Mouse (Mus musculus): ENCODE data around the gene Prcp. TPM values are rescaled to one million over a fixed set of nuclear protein-coding genes. Genes with fewer than 3 reads are reported as not detected.
"Not testable (repeated sequence)": the region's sequence is repeated elsewhere in the genome, so short reads cannot be mapped to it uniquely, and the experiment has no call there.

The Prcp gene
- polyA plus RNA-seq, 1 experiment from 2014 or later, result 21.5 TPM

DNA sequence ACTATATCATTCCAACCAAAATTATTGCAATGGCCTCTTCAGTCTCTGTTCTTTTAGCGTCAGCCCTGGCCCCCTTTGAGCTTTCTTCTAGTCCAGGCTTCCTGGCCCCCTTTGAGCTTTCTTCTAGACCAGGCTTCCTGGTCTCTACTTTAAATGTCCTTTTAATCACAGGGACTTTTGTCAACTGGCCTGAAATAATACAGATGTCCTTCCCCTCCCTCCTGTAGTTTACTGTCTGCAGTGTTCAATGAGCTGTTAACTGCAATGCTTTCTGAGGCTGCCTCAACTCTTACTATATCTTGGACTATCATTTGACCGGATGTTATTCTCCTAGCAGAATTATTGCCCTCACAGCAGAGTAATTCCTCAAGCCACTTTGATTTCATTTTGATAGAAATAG lies 77.9 kb downstream of the Prcp start:
- H3K4me2 ChIP-seq, result no peak overlapping the region
- H3K4me3 ChIP-seq, result no peak overlapping the region
- 82% methylated on average over 2 of the region's 2 CpGs for WGBS
- no peak for ATAC-seq (ENCODE audit: low FRiP score, low read depth)
- H3K27me3 ChIP-seq, result no peaks in the 10 kb centered on the region
- H3K4me1 ChIP-seq (replicated peaks), result no peaks in the 10 kb centered on the region
- H3K9ac ChIP-seq, result no peak overlapping the region
- H3K36me3 ChIP-seq, result no peaks in the 10 kb centered on the region
- no peaks in the 10 kb centered on the region for H3K9me3 ChIP-seq
- no peak overlapping the region for H3K27ac ChIP-seq (replicated peaks)

DNA sequence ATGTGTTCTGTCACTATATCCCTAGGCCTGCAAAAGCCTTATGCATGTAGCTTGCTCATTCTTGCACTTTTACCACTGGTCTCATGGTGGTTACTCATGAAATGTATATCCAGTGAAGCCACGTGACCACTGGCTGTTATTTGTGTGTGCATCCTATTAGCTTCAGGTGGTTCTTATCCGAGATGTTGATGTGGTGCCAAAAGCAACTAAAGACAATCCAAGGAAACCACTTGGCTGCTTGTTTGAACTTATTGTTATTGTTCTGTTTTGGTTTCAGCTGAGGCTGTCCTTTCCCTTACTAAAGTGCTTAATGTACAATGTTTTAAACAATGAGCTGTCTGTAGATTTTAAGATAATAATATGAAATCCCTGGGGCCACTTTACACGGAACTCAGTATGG lies 85.5 kb downstream of the Prcp start:
- Histone ChIP-seq H3K9ac (no peak overlapping the region), H3K36me3 (no peaks in the 10 kb centered on the region), H3K27ac (replicated peaks) (no peak overlapping the region), H3K4me3 (no peak overlapping the region), H3K27me3 (no peaks in the 10 kb centered on the region), H3K4me2 (no peak overlapping the region), H3K9me3 (no peaks in the 10 kb centered on the region), H3K4me1 (replicated peaks) (no peaks in the 10 kb centered on the region)
- no peak for ATAC-seq (ENCODE audit: low FRiP score, low read depth)
- WGBS, result 85% methylated on average over 3 of the region's 3 CpGs

DNA sequence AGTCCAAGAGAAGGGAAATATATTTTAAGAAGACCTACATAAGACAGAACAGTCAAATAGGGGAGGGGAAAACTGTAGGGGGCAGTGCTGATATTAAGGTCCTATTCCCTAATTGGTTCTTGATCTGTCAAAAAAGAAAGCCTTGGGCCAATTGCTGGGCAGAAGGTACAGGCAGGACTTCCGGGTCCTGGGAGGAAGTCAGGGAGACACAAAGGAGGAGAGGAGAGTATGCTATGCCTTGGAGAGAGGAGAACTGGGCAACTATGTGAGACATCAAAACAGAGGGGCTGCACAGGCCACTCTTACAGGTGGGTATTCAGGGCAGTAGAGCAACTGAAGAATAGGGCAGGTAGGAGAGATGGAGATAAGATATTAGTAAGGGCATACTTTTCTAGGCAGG lies 87.6 kb downstream of the Prcp start:
- H3K36me3 ChIP-seq, result no peaks in the 10 kb centered on the region
- no peak overlapping the region for H3K9ac ChIP-seq
- 67% methylated on average over 1 of the region's 1 CpGs for WGBS
- H3K4me2 ChIP-seq, result no peak overlapping the region
- H3K27ac ChIP-seq (replicated peaks), result no peak overlapping the region
- H3K4me3 ChIP-seq, result no peak overlapping the region
- ATAC-seq (ENCODE audit: low FRiP score, low read depth), result no peak
- H3K4me1 ChIP-seq (replicated peaks), result no peaks in the 10 kb centered on the region
- H3K9me3 ChIP-seq, result no peaks in the 10 kb centered on the region
- no peaks in the 10 kb centered on the region for H3K27me3 ChIP-seq

DNA sequence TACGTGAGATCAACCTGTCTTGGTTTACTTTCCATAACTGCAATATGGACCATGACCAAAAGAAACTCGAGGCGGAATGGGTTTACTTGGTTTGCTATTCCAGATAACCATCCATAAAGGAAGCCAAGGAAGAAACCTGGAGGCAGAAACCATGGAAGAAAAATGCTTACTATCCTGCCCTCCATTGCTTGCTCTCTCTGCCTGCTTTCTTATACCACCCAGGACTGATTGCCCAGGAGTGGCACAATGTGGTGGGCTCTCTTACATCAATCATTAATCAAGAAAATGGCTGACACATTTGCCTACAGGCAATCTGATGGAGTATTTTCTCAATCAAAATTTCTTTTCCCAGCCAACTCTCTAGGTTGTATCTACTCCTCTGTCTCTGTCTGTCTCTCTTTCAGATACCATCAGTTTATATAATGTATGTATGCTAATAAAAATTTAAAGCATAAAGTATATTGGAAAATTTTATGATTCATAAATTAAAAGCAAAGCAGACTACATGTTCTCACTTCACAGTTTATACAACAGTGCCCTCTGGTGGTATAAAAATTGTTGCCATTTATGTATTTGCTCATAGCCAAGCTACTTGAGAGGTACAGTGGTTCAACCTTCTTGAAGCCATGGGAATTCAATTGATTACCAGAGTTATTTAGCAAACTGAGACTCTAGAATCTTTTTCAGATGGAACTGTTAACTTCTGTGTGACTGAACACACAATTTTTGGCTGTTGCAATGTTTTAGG lies 90.7 kb downstream of the Prcp start:
- H3K9ac ChIP-seq, result no peak overlapping the region
- no peaks in the 10 kb centered on the region for H3K4me1 ChIP-seq (replicated peaks)
- ATAC-seq (ENCODE audit: low FRiP score, low read depth), result peak; percentile 48; the same call in 1 of the 2 replicates
- H3K4me3 ChIP-seq, result no peak overlapping the region
- no peaks in the 10 kb centered on the region for H3K36me3 ChIP-seq
- 81% methylated on average over 3 of the region's 3 CpGs for WGBS
- no peak overlapping the region for H3K4me2 ChIP-seq
- no peaks in the 10 kb centered on the region for H3K27me3 ChIP-seq
- H3K27ac ChIP-seq (replicated peaks), result no peak overlapping the region
- H3K9me3 ChIP-seq, result no peaks in the 10 kb centered on the region

DNA sequence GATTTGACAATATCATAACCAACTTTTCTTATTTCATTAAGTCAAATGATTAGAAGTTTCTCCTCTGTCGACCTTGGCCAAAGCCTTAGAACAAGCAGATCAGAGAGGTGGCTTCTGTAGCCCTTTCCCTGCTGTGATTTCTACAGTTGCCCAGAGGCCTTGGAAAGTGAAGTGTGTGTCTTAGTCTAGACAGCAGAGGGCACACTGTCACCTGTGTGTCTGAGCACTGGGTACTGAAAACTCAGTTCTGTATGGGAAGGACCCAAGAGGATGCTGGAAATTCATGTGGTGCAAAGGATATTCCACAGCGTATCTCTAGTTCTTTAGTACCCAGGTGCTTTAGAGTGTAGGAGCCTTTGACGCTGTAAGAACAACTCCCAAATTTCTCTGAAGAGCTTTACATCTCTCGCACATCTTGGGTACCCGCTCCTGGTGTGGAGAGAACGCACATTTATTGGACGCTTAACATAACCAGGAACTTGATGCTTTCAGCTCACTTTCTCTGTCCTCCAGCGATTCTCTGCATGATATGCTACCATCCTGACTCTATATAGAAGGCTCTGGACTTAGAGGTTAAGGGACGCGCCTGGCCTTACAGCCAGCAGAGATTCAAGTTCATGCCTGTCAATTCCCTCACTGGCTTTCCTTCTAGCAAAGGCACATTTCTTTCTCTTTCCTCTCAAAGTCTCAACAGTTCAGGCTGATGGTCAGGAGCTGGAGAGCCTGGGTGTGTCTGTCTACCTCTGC lies 93.3 kb downstream of the Prcp start:
- peak; percentile 83 for ATAC-seq (ENCODE audit: low FRiP score, low read depth)
- no peaks in the 10 kb centered on the region for H3K36me3 ChIP-seq
- WGBS, result 69% methylated on average over 10 of the region's 10 CpGs

DNA sequence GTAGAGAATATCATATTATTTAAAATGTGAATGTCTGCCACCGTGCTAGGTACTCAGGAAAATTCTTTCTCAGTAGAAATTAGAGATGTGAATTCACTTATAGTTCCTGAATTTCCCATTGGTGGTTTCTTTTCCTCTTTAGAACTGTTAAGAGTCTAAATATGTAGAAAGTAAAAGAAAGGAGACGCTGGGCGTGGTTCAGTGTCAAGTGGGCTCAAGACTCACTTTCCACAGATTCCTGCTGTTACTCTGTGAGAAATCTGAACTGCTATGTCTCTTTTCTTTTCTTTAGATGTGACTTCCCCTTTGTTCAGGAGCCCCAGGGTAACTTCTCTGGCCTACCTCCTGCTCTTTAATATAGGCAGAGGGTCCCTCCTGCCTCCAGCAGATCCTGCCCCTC lies 103.2 kb downstream of the Prcp start:
- Histone ChIP-seq H3K4me3 (no peak overlapping the region), H3K9me3 (no peaks in the 10 kb centered on the region), H3K9ac (no peak overlapping the region), H3K4me1 (replicated peaks) (no peaks in the 10 kb centered on the region), H3K27me3 (no peaks in the 10 kb centered on the region), H3K4me2 (no peak overlapping the region), H3K36me3 (no peaks in the 10 kb centered on the region), H3K27ac (replicated peaks) (no peak overlapping the region)
- no peak for ATAC-seq (ENCODE audit: low FRiP score, low read depth)
- WGBS, result 93% methylated on average over 3 of the region's 3 CpGs

More for the DNA sequence above, 93.3 kb downstream of the Prcp start:
- Histone ChIP-seq H3K9me3 (no peaks in the 10 kb centered on the region), H3K4me3 (no peak overlapping the region), H3K27ac (replicated peaks) (no peak overlapping the region), H3K4me1 (replicated peaks) (no peaks in the 10 kb centered on the region), H3K4me2 (no peak overlapping the region), H3K9ac (no peak overlapping the region), H3K27me3 (no peaks in the 10 kb centered on the region)

DNA sequence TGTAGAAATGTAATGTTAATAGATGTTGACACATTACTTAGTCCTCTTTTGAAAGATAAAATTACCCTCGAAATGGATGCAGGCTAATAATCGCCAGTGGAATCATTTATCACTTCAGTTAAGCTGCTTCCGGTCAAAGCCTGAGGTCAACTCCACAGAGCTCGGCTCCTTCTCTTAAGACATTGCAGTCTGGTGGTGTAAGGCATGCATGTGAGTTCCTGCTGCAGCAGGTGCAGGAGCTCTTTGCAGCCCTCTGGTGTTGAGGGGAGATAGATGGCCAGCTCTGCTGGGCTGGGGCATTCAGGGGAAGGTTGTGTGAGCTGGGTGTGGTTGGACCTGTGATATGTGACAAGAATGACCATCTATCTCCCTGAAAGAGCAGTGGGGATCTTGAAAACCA lies 104.0 kb downstream of the Prcp start:
- Histone ChIP-seq H3K9ac (no peak overlapping the region), H3K9me3 (no peaks in the 10 kb centered on the region), H3K4me1 (replicated peaks) (no peaks in the 10 kb centered on the region), H3K27me3 (no peaks in the 10 kb centered on the region), H3K4me3 (no peak overlapping the region), H3K36me3 (no peaks in the 10 kb centered on the region), H3K4me2 (no peak overlapping the region), H3K27ac (replicated peaks) (no peak overlapping the region)
- no peak for ATAC-seq (ENCODE audit: low FRiP score, low read depth)
- 71% methylated on average over 4 of the region's 4 CpGs for WGBS

DNA sequence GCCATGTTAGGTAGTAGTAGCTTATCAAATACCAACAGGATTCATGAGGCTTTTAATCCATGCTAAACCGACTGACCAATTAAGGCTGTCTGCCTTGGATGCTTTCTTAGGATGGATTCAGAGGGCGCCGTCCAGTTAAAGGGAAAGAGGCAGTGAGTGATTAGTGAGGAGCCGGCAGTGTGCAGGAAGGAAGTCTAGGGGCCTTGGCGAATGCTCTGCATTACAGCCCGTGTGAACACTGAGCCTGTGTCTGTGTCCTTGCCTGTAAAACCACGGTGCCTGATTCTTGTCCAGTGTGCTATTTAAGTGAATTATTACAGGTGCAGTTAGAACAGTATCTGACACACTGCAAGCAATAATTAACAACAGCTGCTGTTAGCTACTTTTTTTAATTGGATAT lies 104.5 kb downstream of the Prcp start:
- not testable (repeated sequence) for H3K27ac ChIP-seq (replicated peaks); ATAC-seq (ENCODE audit: low FRiP score, low read depth); H3K9me3 ChIP-seq; H3K4me1 ChIP-seq (replicated peaks); H3K27me3 ChIP-seq; H3K4me2 ChIP-seq; H3K36me3 ChIP-seq; H3K4me3 ChIP-seq; H3K9ac ChIP-seq
- WGBS, result 54% methylated on average over 7 of the region's 7 CpGs

DNA sequence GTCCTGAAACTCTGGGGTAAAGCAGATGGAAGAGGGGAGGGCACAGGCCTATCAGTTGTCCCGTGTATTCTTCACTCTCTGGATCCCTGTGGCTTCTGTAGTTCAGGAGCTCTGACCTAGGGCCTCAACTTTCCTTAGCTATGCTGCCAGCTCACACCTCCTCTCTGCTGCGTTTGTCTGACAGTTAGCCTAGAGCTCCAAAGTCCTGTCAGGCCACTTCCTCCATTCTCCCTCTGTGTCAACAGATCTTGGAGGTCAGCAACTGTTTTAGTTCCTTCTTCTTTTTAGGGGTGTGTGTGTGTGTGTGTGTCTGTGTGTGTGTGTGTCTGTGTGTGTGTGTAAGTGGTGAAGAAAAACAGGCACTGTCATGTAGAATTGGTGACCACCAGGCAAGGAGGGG lies 106.5 kb downstream of the Prcp start:
- Histone ChIP-seq H3K4me2 (no peak overlapping the region), H3K9me3 (no peaks in the 10 kb centered on the region), H3K36me3 (no peaks in the 10 kb centered on the region), H3K9ac (no peak overlapping the region), H3K27me3 (no peaks in the 10 kb centered on the region), H3K4me1 (replicated peaks) (peaks cover 14% of the 10 kb centered on the region; the same call in 1 of the 2 replicates), H3K4me3 (no peak overlapping the region), H3K27ac (replicated peaks) (no peak overlapping the region)
- WGBS, result 55% methylated on average over 2 of the region's 2 CpGs
- no peak for ATAC-seq (ENCODE audit: low FRiP score, low read depth)

DNA sequence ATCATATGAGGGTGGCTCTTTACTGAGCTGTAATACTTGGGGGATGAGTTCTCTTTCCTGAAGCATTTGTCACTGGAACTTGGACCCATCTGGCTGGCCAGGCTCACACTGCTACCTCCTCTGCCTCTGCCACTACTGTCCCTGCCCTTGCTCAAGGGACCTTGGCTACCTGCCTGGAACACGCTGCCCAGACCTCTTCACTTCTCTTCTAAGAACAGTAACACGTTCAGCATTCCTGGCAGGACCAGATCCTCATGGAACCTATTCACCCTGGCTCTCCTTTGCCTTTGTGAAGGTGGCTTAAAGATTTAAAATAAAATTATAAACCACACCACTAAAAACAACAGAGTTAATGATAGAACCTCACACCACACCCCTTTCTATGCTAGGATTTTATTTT lies 107.6 kb downstream of the Prcp start:
- no peak for ATAC-seq (ENCODE audit: low FRiP score, low read depth)
- Histone ChIP-seq H3K4me1 (replicated peaks) (peaks cover 14% of the 10 kb centered on the region; the same call in 1 of the 2 replicates), H3K36me3 (no peaks in the 10 kb centered on the region), H3K9ac (no peak overlapping the region), H3K27me3 (no peaks in the 10 kb centered on the region), H3K4me2 (no peak overlapping the region), H3K27ac (replicated peaks) (no peak overlapping the region), H3K9me3 (no peaks in the 10 kb centered on the region), H3K4me3 (no peak overlapping the region)
- WGBS, result 65% methylated on average over 2 of the region's 2 CpGs
